Mouse (Mus musculus) c-Kit-negative CD71-positive TER-119-positive erythroid progenitor cells, embryonic 14.5 days (primary cell): ENCODE data around the gene Kif14.
"Not testable (repeated sequence)": the region's sequence is repeated elsewhere in the genome, so short reads cannot be mapped to it uniquely, and the experiment has no call there.

Experiments
- DNase-seq: peaks from one replicate; pipeline ENCODE4 v3.0.0-alpha.2; 2013; ENCODE audit warnings: low read depth, low spot score

Kif14 gene

GRCm38 (mm10) chr1:136491681-136492080, 25.5 kb downstream of the Kif14 start:
- no peak for DNase-seq

GRCm38 (mm10) chr1:136492232-136492631, 26.1 kb downstream of the Kif14 start:
- no peak for DNase-seq

GRCm38 (mm10) chr1:136499317-136499716, 33.2 kb downstream of the Kif14 start:
- DNase-seq = no peak

- no peak for DNase-seq
Observed at GRCm38 (mm10) chr1:136502936-136503335, 36.8 kb downstream of the Kif14 start.

- DNase-seq = not testable (repeated sequence)
Observed at GRCm38 (mm10) chr1:136506255-136506654, 40.1 kb downstream of the Kif14 start.

GRCm38 (mm10) chr1:136512317-136512716, 46.2 kb downstream of the Kif14 start:
- DNase-seq = no peak

GRCm38 (mm10) chr1:136513181-136513580, 47.0 kb downstream of the Kif14 start:
- no peak for DNase-seq

GRCm38 (mm10) chr1:136518699-136519356, 52.7 kb downstream of the Kif14 start:
- no peak for DNase-seq

GRCm38 (mm10) chr1:136521363-136521937, 55.3 kb downstream of the Kif14 start:
- DNase-seq = no peak

- DNase-seq = peak; percentile 26
Observed at GRCm38 (mm10) chr1:136524917-136525316, 58.8 kb downstream of the Kif14 start.

- no peak for DNase-seq
Observed at GRCm38 (mm10) chr1:136525818-136526217, 59.7 kb downstream of the Kif14 start.

GRCm38 (mm10) chr1:136527163-136527562, 61.0 kb downstream of the Kif14 start:
- DNase-seq = no peak

- DNase-seq = peak; percentile 66
Observed at GRCm38 (mm10) chr1:136532556-136532955, 66.4 kb downstream of the Kif14 start.

- no peak for DNase-seq
Observed at GRCm38 (mm10) chr1:136536947-136537346, 70.8 kb downstream of the Kif14 start.

- no peak for DNase-seq
Observed at GRCm38 (mm10) chr1:136538247-136538646, 72.1 kb downstream of the Kif14 start.

- DNase-seq = no peak
Observed at GRCm38 (mm10) chr1:136540407-136540895, 74.3 kb downstream of the Kif14 start.

- DNase-seq = no peak
Observed at GRCm38 (mm10) chr1:136541618-136542376, 75.7 kb downstream of the Kif14 start.

GRCm38 (mm10) chr1:136543920-136544319, 77.8 kb downstream of the Kif14 start:
- DNase-seq = no peak

GRCm38 (mm10) chr1:136547068-136547467, 80.9 kb downstream of the Kif14 start:
- DNase-seq = no peak

GRCm38 (mm10) chr1:136550285-136550684, 84.1 kb downstream of the Kif14 start:
- no peak for DNase-seq

- DNase-seq = peak; percentile 45
Observed at GRCm38 (mm10) chr1:136550851-136551540, 84.9 kb downstream of the Kif14 start.

GRCm38 (mm10) chr1:136554686-136555085, 88.5 kb downstream of the Kif14 start:
- DNase-seq = no peak
